Mouse (Mus musculus) heart, adult 2 months (tissue): ENCODE data around the gene Epb41l2.

ENCODE experiments used
- CTCF ChIP-seq: fragments of 200-600 bp; IDR thresholded peaks from 2 replicates; pipeline ENCODE4 v1.8.1; 2022; ENCODE audit warnings: antibody characterized with exemption, mild to moderate bottlenecking, moderate library complexity
- POLR2A ChIP-seq: fragments of 200-500 bp; IDR thresholded peaks from 2 replicates; pipeline ENCODE4 v1.6.1; 2011; ENCODE audit warnings: mild to moderate bottlenecking, low read depth, low read length, control low read depth; ENCODE audit not compliant: insufficient read depth

DNA sequence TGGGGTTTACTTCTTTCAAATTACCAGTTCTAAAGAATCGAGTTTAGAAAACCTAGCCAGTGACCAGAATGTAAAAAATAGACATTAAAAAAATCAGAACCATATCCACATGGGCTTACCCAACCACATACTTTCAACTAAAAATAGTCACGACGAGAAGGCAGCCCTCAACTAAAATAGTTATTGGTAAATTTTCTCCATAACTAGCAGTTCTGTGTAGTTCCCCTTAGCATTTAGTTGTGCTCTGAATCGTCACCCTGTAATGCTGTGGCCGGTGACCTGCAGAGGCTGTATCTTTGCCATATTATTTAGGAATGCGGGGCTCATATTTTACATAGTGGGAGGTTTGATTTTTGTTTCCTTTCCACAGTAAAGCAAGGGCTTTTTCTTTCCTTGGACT is 2.6 kb downstream of the Epb41l2 start:
- TF ChIP-seq CTCF (no peak), POLR2A (no peak)
